Mouse (Mus musculus) liver, embryonic 14.5 days (tissue): Measurements from ENCODE around the gene Wfdc3. TPM values are rescaled to one million over a fixed set of nuclear protein-coding genes. Genes with fewer than 3 reads are reported as not detected.

ENCODE experiments used
- ATAC-seq: fragments of 200-750 bp; cut with Nextera tagmentation; 2 replicates; pipeline ENCODE4 v1.8.0; 2017; ENCODE audit warnings: moderate number of reproducible peaks, mild to moderate bottlenecking, moderate library complexity; ENCODE audit not compliant: insufficient read depth
- DNase-seq, 3 experiments: peaks; one replicate each; pipeline ENCODE4 v3.0.0-alpha.2; 2012 to 2013; ENCODE audit warnings: low read depth in 3 of 3, low spot score in 3 of 3
- H3K27ac ChIP-seq: fragments of 300-500 bp; sonication (generic); 2 replicates; pipeline ENCODE4 v1.5.1; 2014; ENCODE audit warnings: moderate library complexity, mild to moderate bottlenecking, control low read depth, inconsistent platforms
- H3K27me3 ChIP-seq: fragments of 300-500 bp; sonication (generic); 2 replicates; pipeline ENCODE4 v1.6.1; 2014; ENCODE audit warnings: mild to moderate bottlenecking, low read length, moderate library complexity; ENCODE audit not compliant: control insufficient read depth, insufficient read depth
- H3K36me3 ChIP-seq: fragments of 300-500 bp; sonication (generic); replicated peaks from 2 replicates; pipeline ENCODE4 v1.6.1; 2014; ENCODE audit warnings: low read depth; ENCODE audit not compliant: control insufficient read depth, insufficient read depth
- H3K4me1 ChIP-seq, 2 experiments: fragments of 200-500 bp in 1 of 2; fragments of 300-500 bp in 1 of 2; sonication (generic) in 1 of 2; replicated peaks; 2 replicates each; pipeline ENCODE4 v1.6.1; 2012 to 2014; ENCODE audit warnings: antibody characterized with exemption in 1 of 2, inconsistent platforms in 1 of 2, low read length in 1 of 2; ENCODE audit not compliant: control insufficient read depth in 2 of 2, insufficient read depth in 2 of 2
- H3K4me2 ChIP-seq: fragments of 300-500 bp; sonication (generic); 2 replicates; pipeline ENCODE4 v1.6.1; 2014; ENCODE audit warnings: low read depth, mild to moderate bottlenecking, control low read depth, moderate library complexity
- H3K4me3 ChIP-seq, 2 experiments: fragments of 200-500 bp in 1 of 2; fragments of 300-500 bp in 1 of 2; sonication (generic) in 1 of 2; 2 replicates each; pipeline ENCODE4 v1.5.1; 2012 to 2014; ENCODE audit warnings: low read depth in 2 of 2, low read length in 2 of 2, mild to moderate bottlenecking in 2 of 2, control low read depth in 1 of 2, inconsistent platforms in 1 of 2, moderate library complexity in 1 of 2; ENCODE audit not compliant: insufficient read depth in 1 of 2
- H3K9ac ChIP-seq: fragments of 300-500 bp; sonication (generic); replicated peaks from 2 replicates; pipeline ENCODE4 v1.6.1; 2014; ENCODE audit warnings: mild to moderate bottlenecking, control low read depth, moderate library complexity
- H3K9me3 ChIP-seq: fragments of 300-500 bp; sonication (generic); 2 replicates; pipeline ENCODE4 v1.6.1; 2016; ENCODE audit warnings: low read length, mixed read lengths; ENCODE audit not compliant: control insufficient read depth
- CTCF ChIP-seq: IDR thresholded peaks from 2 replicates; pipeline ENCODE4 v1.5.1; 2016; ENCODE audit warnings: antibody characterized with exemption, low read depth, control low read depth
- EP300 ChIP-seq: IDR thresholded peaks from 2 replicates; pipeline ENCODE4 v1.6.1; 2016; ENCODE audit warnings: antibody characterized with exemption, low read depth
- WGBS: fragments of 180-500 bp; shearing (Covaris S2); extraction: QIAGEN DNeasy Blood & Tissue Kit; methylation state at CpG from one replicate; pipeline ENCODE4 v1.1.7; 2014; ENCODE audit not compliant: insufficient replicate concordance; 5-methylcytosine and 5-hydroxymethylcytosine counted together
- polyA plus RNA-seq, 2 experiments: library from polyadenylated mRNA; depleted of rRNA in 1 of 2; stranded (reverse) in 1 of 2; unstranded in 1 of 2; fragments of >200 nt; fragmentation: Nextera tagmentation in 1 of 2; extraction: Ambion mirVana in 1 of 2; gene quantifications; 2 replicates each; pipeline versions ENCODE4 v1.2.1 to v1.2.3; 2012 to 2014

Wfdc3 gene
- polyA plus RNA-seq, 2 experiments = 1.9 to 2.1 TPM

- no peak for ATAC-seq
- H3K4me3 ChIP-seq = no peak overlapping the region
- no peak for DNase-seq
- no peaks in the 10 kb centered on the region for H3K4me1 ChIP-seq
- no peaks in the 10 kb centered on the region for H3K9me3 ChIP-seq
- H3K9ac ChIP-seq = no peak overlapping the region
- no peak overlapping the region for H3K27ac ChIP-seq
- H3K27me3 ChIP-seq = no peaks in the 10 kb centered on the region
- TF ChIP-seq EP300 (no peak), CTCF (no peak)
- WGBS = 59% methylated on average over 5 of the region's 5 CpGs
- H3K36me3 ChIP-seq = no peaks in the 10 kb centered on the region
- no peak overlapping the region for H3K4me2 ChIP-seq
These were observed 44.0 kb downstream of the Wfdc3 start for GRCm38 (mm10) chr2:164701761-164702160.

- DNase-seq (no peak), ATAC-seq (no peak)
- no peaks in the 10 kb centered on the region for H3K36me3 ChIP-seq
- no peaks in the 10 kb centered on the region for H3K9me3 ChIP-seq
- H3K9ac ChIP-seq = no peak overlapping the region
- 57% methylated on average over 5 of the region's 5 CpGs for WGBS
- no peaks in the 10 kb centered on the region for H3K27me3 ChIP-seq
- no peak for TF ChIP-seq CTCF
- TF ChIP-seq EP300 = no peak
- no peak overlapping the region for H3K4me3 ChIP-seq
- no peak overlapping the region for H3K27ac ChIP-seq
- H3K4me1 ChIP-seq = no peaks in the 10 kb centered on the region
- no peak overlapping the region for H3K4me2 ChIP-seq
These were observed 44.8 kb downstream of the Wfdc3 start for GRCm38 (mm10) chr2:164700959-164701358.

GRCm38 (mm10) chr2:164698201-164698600 lies 47.5 kb downstream of the Wfdc3 start, which contains the start of gene Spint4:
Spint4 (plus strand) TSS chr2:164698501.
- Histone ChIP-seq H3K27ac (no peak within 1 kb of the TSS), H3K4me1 (no peaks in the 10 kb centered on the region), H3K9me3 (no peaks in the 10 kb centered on the region), H3K4me2 (no peak within 1 kb of the TSS), H3K27me3 (no peaks in the 10 kb centered on the region), H3K36me3 (no peaks in the 10 kb centered on the region), H3K9ac (no peak within 1 kb of the TSS), H3K4me3 (no peak within 1 kb of the TSS)
- no peak for DNase-seq
- WGBS = 58% methylated on average over 4 of the region's 4 CpGs
- no peak for TF ChIP-seq CTCF
- no peak for ATAC-seq

- Histone ChIP-seq H3K36me3 (no peaks in the 10 kb centered on the region), H3K4me1 (peaks cover 0 to 2% of the 10 kb centered on the region in 2 experiments; a peak in 2 of 4 replicates), H3K9ac (no peak within 1 kb of the TSS), H3K27ac (no peak within 1 kb of the TSS), H3K27me3 (no peaks in the 10 kb centered on the region), H3K4me3 (no peak within 1 kb of the TSS), H3K4me2 (no peak within 1 kb of the TSS), H3K9me3 (no peaks in the 10 kb centered on the region)
- WGBS = 47% methylated on average over 3 of the region's 3 CpGs
- no peak for DNase-seq
- TF ChIP-seq CTCF (no peak), EP300 (no peak)
- no peak for ATAC-seq
These were observed 60.9 kb downstream of the Wfdc3 start, which contains the start of gene Wfdc13 for GRCm38 (mm10) chr2:164684807-164685206. Wfdc13 (plus strand) TSS chr2:164685107.

Other genes with a start within 250 kb of the Wfdc3 start
- 21.7 and 26.5 TPM in 2 replicates for gene Pigt, start 248.4 kb downstream of the Wfdc3 start, polyA plus RNA-seq (2012; rRNA removed)
- 25.6 and 28.5 TPM in 2 replicates for gene Pigt, start 248.4 kb downstream of the Wfdc3 start, polyA plus RNA-seq (2014; fragmentation: Nextera tagmentation; extraction: Ambion mirVana)
- gene Wfdc2, start 183.5 kb downstream of the Wfdc3 start, polyA plus RNA-seq (2012; rRNA removed) = 0.96 and 1.2 TPM in 2 replicates
- 0.56 and 1.7 TPM in 2 replicates for gene Wfdc2, start 183.5 kb downstream of the Wfdc3 start, polyA plus RNA-seq (2014; fragmentation: Nextera tagmentation; extraction: Ambion mirVana)
- gene Spint3, start 172.5 kb downstream of the Wfdc3 start, polyA plus RNA-seq (2012; rRNA removed) = not detected in 2 replicates
- not detected in 2 replicates for gene Spint3, start 172.5 kb downstream of the Wfdc3 start, polyA plus RNA-seq (2014; fragmentation: Nextera tagmentation; extraction: Ambion mirVana)
- gene Wfdc6a, start 160.5 kb downstream of the Wfdc3 start, polyA plus RNA-seq (2012; rRNA removed) = 0.06 and 0.11 TPM in 2 replicates
- gene Wfdc6a, start 160.5 kb downstream of the Wfdc3 start, polyA plus RNA-seq (2014; fragmentation: Nextera tagmentation; extraction: Ambion mirVana) = 0.19 TPM in 1 of 2 replicates, not detected in the other
- gene Eppin, start 152.3 kb downstream of the Wfdc3 start, polyA plus RNA-seq (2012; rRNA removed) = not detected in 2 replicates
- not detected in 2 replicates for gene Eppin, start 152.3 kb downstream of the Wfdc3 start, polyA plus RNA-seq (2014; fragmentation: Nextera tagmentation; extraction: Ambion mirVana)
- not detected in 2 replicates for gene Wfdc6b, start 132.4 kb downstream of the Wfdc3 start, polyA plus RNA-seq (2012; rRNA removed)
- not detected in 2 replicates for gene Wfdc6b, start 132.4 kb downstream of the Wfdc3 start, polyA plus RNA-seq (2014; fragmentation: Nextera tagmentation; extraction: Ambion mirVana)
- gene Wfdc8, start 132.3 kb downstream of the Wfdc3 start, polyA plus RNA-seq (2012; rRNA removed) = not detected in 2 replicates
- not detected in 2 replicates for gene Wfdc8, start 132.3 kb downstream of the Wfdc3 start, polyA plus RNA-seq (2014; fragmentation: Nextera tagmentation; extraction: Ambion mirVana)
- gene Wfdc16, start 107.1 kb downstream of the Wfdc3 start, polyA plus RNA-seq (2012; rRNA removed) = not detected in 2 replicates
- not detected in 2 replicates for gene Wfdc16, start 107.1 kb downstream of the Wfdc3 start, polyA plus RNA-seq (2014; fragmentation: Nextera tagmentation; extraction: Ambion mirVana)
- not detected in 2 replicates for gene Wfdc10, start 89.9 kb downstream of the Wfdc3 start, polyA plus RNA-seq (2012; rRNA removed)
- not detected in 2 replicates for gene Wfdc10, start 89.9 kb downstream of the Wfdc3 start, polyA plus RNA-seq (2014; fragmentation: Nextera tagmentation; extraction: Ambion mirVana)
- gene Wfdc9, start 89.3 kb downstream of the Wfdc3 start, polyA plus RNA-seq (2012; rRNA removed) = not detected in 2 replicates
- gene Wfdc9, start 89.3 kb downstream of the Wfdc3 start, polyA plus RNA-seq (2014; fragmentation: Nextera tagmentation; extraction: Ambion mirVana) = not detected in 2 replicates
- not detected in 2 replicates for gene Wfdc11, start 71.8 kb downstream of the Wfdc3 start, polyA plus RNA-seq (2012; rRNA removed)
- gene Wfdc11, start 71.8 kb downstream of the Wfdc3 start, polyA plus RNA-seq (2014; fragmentation: Nextera tagmentation; extraction: Ambion mirVana) = not detected in 2 replicates
- not detected in 2 replicates for gene Wfdc13, start 60.8 kb downstream of the Wfdc3 start, polyA plus RNA-seq (2012; rRNA removed)
- not detected in 2 replicates for gene Wfdc13, start 60.8 kb downstream of the Wfdc3 start, polyA plus RNA-seq (2014; fragmentation: Nextera tagmentation; extraction: Ambion mirVana)
- 0.08 TPM in 1 of 2 replicates, not detected in the other for gene Spint4, start 47.4 kb downstream of the Wfdc3 start, polyA plus RNA-seq (2012; rRNA removed)
- gene Spint4, start 47.4 kb downstream of the Wfdc3 start, polyA plus RNA-seq (2014; fragmentation: Nextera tagmentation; extraction: Ambion mirVana) = not detected in 2 replicates
- not detected in 2 replicates for gene Spint5, start 30.6 kb downstream of the Wfdc3 start, polyA plus RNA-seq (2012; rRNA removed)
- not detected in 2 replicates for gene Spint5, start 30.6 kb downstream of the Wfdc3 start, polyA plus RNA-seq (2014; fragmentation: Nextera tagmentation; extraction: Ambion mirVana)
- 16.2 and 26.0 TPM in 2 replicates for gene Dnttip1, start 52 bp upstream of the Wfdc3 start, polyA plus RNA-seq (2012; rRNA removed)
- gene Dnttip1, start 52 bp upstream of the Wfdc3 start, polyA plus RNA-seq (2014; fragmentation: Nextera tagmentation; extraction: Ambion mirVana) = 36.7 and 43.7 TPM in 2 replicates
- 459 and 465 TPM in 2 replicates for gene Ube2c, start 24.0 kb upstream of the Wfdc3 start, polyA plus RNA-seq (2012; rRNA removed)
- 533 and 562 TPM in 2 replicates for gene Ube2c, start 24.0 kb upstream of the Wfdc3 start, polyA plus RNA-seq (2014; fragmentation: Nextera tagmentation; extraction: Ambion mirVana)
- 0.15 and 0.32 TPM in 2 replicates for gene Tnnc2, start 34.0 kb upstream of the Wfdc3 start, polyA plus RNA-seq (2012; rRNA removed)
- 0.44 TPM in 1 of 2 replicates, not detected in the other for gene Tnnc2, start 34.0 kb upstream of the Wfdc3 start, polyA plus RNA-seq (2014; fragmentation: Nextera tagmentation; extraction: Ambion mirVana)
- gene Snx21, start 39.9 kb upstream of the Wfdc3 start, polyA plus RNA-seq (2012; rRNA removed) = 2.3 TPM in 2 replicates
- 2.9 and 4.4 TPM in 2 replicates for gene Snx21, start 39.9 kb upstream of the Wfdc3 start, polyA plus RNA-seq (2014; fragmentation: Nextera tagmentation; extraction: Ambion mirVana)
- gene Acot8, start 59.0 kb upstream of the Wfdc3 start, polyA plus RNA-seq (2012; rRNA removed) = 20.6 and 22.1 TPM in 2 replicates
- 13.5 and 14.7 TPM in 2 replicates for gene Acot8, start 59.0 kb upstream of the Wfdc3 start, polyA plus RNA-seq (2014; fragmentation: Nextera tagmentation; extraction: Ambion mirVana)
- gene Zswim3, start 59.2 kb upstream of the Wfdc3 start, polyA plus RNA-seq (2012; rRNA removed) = 2.2 and 2.4 TPM in 2 replicates
- 3.7 and 4.5 TPM in 2 replicates for gene Zswim3, start 59.2 kb upstream of the Wfdc3 start, polyA plus RNA-seq (2014; fragmentation: Nextera tagmentation; extraction: Ambion mirVana)
- gene Zswim1, start 76.8 kb upstream of the Wfdc3 start, polyA plus RNA-seq (2012; rRNA removed) = 2.0 and 2.6 TPM in 2 replicates
- gene Zswim1, start 76.8 kb upstream of the Wfdc3 start, polyA plus RNA-seq (2014; fragmentation: Nextera tagmentation; extraction: Ambion mirVana) = 3.6 and 4.6 TPM in 2 replicates
- gene Spata25, start 82.6 kb upstream of the Wfdc3 start, polyA plus RNA-seq (2012; rRNA removed) = not detected in 2 replicates
- gene Spata25, start 82.6 kb upstream of the Wfdc3 start, polyA plus RNA-seq (2014; fragmentation: Nextera tagmentation; extraction: Ambion mirVana) = not detected in 2 replicates
- gene Ctsa, start 86.9 kb upstream of the Wfdc3 start, polyA plus RNA-seq (2012; rRNA removed) = 69.5 and 82.7 TPM in 2 replicates
- 59.4 and 60.8 TPM in 2 replicates for gene Ctsa, start 86.9 kb upstream of the Wfdc3 start, polyA plus RNA-seq (2014; fragmentation: Nextera tagmentation; extraction: Ambion mirVana)
- 0.70 and 1.2 TPM in 2 replicates for gene Neurl2, start 87.5 kb upstream of the Wfdc3 start, polyA plus RNA-seq (2012; rRNA removed)
- gene Neurl2, start 87.5 kb upstream of the Wfdc3 start, polyA plus RNA-seq (2014; fragmentation: Nextera tagmentation; extraction: Ambion mirVana) = 1.0 and 1.5 TPM in 2 replicates
- gene Pltp, start 111.8 kb upstream of the Wfdc3 start, polyA plus RNA-seq (2012; rRNA removed) = 8.4 and 9.6 TPM in 2 replicates
- 7.6 and 10.0 TPM in 2 replicates for gene Pltp, start 111.8 kb upstream of the Wfdc3 start, polyA plus RNA-seq (2014; fragmentation: Nextera tagmentation; extraction: Ambion mirVana)
- 19.6 and 20.2 TPM in 2 replicates for gene Pcif1, start 133.4 kb upstream of the Wfdc3 start, polyA plus RNA-seq (2012; rRNA removed)
- gene Pcif1, start 133.4 kb upstream of the Wfdc3 start, polyA plus RNA-seq (2014; fragmentation: Nextera tagmentation; extraction: Ambion mirVana) = 37.5 and 43.4 TPM in 2 replicates
- 8.8 and 10.1 TPM in 2 replicates for gene Zfp335, start 165.8 kb upstream of the Wfdc3 start, polyA plus RNA-seq (2012; rRNA removed)
- 4.0 and 5.2 TPM in 2 replicates for gene Zfp335, start 165.8 kb upstream of the Wfdc3 start, polyA plus RNA-seq (2014; fragmentation: Nextera tagmentation; extraction: Ambion mirVana)
- 0.97 and 1.00 TPM in 2 replicates for gene Mmp9, start 194.8 kb upstream of the Wfdc3 start, polyA plus RNA-seq (2012; rRNA removed)
- 0.76 and 1.2 TPM in 2 replicates for gene Mmp9, start 194.8 kb upstream of the Wfdc3 start, polyA plus RNA-seq (2014; fragmentation: Nextera tagmentation; extraction: Ambion mirVana)
- 0.42 and 0.60 TPM in 2 replicates for gene Slc12a5, start 214.9 kb upstream of the Wfdc3 start, polyA plus RNA-seq (2012; rRNA removed)
- gene Slc12a5, start 214.9 kb upstream of the Wfdc3 start, polyA plus RNA-seq (2014; fragmentation: Nextera tagmentation; extraction: Ambion mirVana) = 0.10 and 0.24 TPM in 2 replicates